Mouse (Mus musculus): Measurements from ENCODE around the gene Tox2.

GRCm38 (mm10) chr2:163171891-163172290 lies 31.0 kb upstream of the Tox2 start:
- TF ChIP-seq CTCF (IDR thresholded peaks at IDR 0.05; ENCODE audit: control insufficient read depth, insufficient read depth, insufficient replicate concordance, low read depth, low read length) (no peak), POLR2A (IDR thresholded peaks at IDR 0.05; ENCODE audit: control insufficient read depth, low read depth, low read length) (no peak)
